Mouse (Mus musculus) heart, embryonic 11.5 days (tissue): ENCODE results near the gene Elavl4. TPM values are rescaled to one million over a fixed set of nuclear protein-coding genes. Genes with fewer than 3 reads are reported as not detected.

Experiments used
- ATAC-seq: fragments of 200-750 bp; cut with Nextera tagmentation; replicated peaks from 2 replicates; pipeline ENCODE4 v1.8.0; 2017; ENCODE audit warnings: moderate library complexity; ENCODE audit not compliant: insufficient number of reproducible peaks, low FRiP score, low TSS enrichment
- H3K27ac ChIP-seq: fragments of 300-500 bp; sonication (generic); 2 replicates; pipeline ENCODE4 v1.5.1; 2014; ENCODE audit warnings: mild to moderate bottlenecking, low read depth, low read length
- H3K27me3 ChIP-seq: fragments of 300-500 bp; sonication (generic); 2 replicates; pipeline ENCODE4 v1.6.1; 2014; ENCODE audit warnings: mild to moderate bottlenecking, low read length, mixed read lengths; ENCODE audit not compliant: control insufficient read depth, insufficient read depth
- H3K36me3 ChIP-seq: fragments of 300-500 bp; sonication (generic); 2 replicates; pipeline ENCODE4 v1.6.1; 2014; ENCODE audit warnings: mild to moderate bottlenecking, low read length, moderate library complexity, mixed read lengths; ENCODE audit not compliant: control insufficient read depth, insufficient read depth
- H3K4me1 ChIP-seq: fragments of 300-500 bp; sonication (generic); 2 replicates; pipeline ENCODE4 v1.6.1; 2014; ENCODE audit warnings: low read length; ENCODE audit not compliant: control insufficient read depth, insufficient read depth
- H3K4me2 ChIP-seq: fragments of 300-500 bp; sonication (generic); 2 replicates; pipeline ENCODE4 v1.6.1; 2014; ENCODE audit warnings: mild to moderate bottlenecking, moderate library complexity
- H3K4me3 ChIP-seq: fragments of 300-500 bp; sonication (generic); 2 replicates; pipeline ENCODE4 v1.5.1; 2014; ENCODE audit warnings: low read depth, low read length
- H3K9ac ChIP-seq: fragments of 300-500 bp; sonication (generic); 2 replicates; pipeline ENCODE4 v1.6.1; 2014; ENCODE audit warnings: mild to moderate bottlenecking, low read depth, low read length, moderate library complexity
- H3K9me3 ChIP-seq: fragments of 300-500 bp; sonication (generic); replicated peaks from 2 replicates; pipeline ENCODE4 v1.6.1; 2016; ENCODE audit warnings: low read length; ENCODE audit not compliant: control insufficient read depth
- WGBS: fragments of 180-500 bp; shearing (Covaris S2); extraction: QIAGEN DNeasy Blood & Tissue Kit; methylation state at CpG from one replicate; pipeline ENCODE4 v1.1.7; 2014; ENCODE audit not compliant: insufficient replicate concordance; 5-methylcytosine and 5-hydroxymethylcytosine counted together
- polyA plus RNA-seq: library from polyadenylated mRNA; unstranded; fragments of >200 nt; fragmentation: Nextera tagmentation; extraction: Ambion mirVana; gene quantifications from 2 replicates; pipeline ENCODE4 v1.2.1, GENCODE M21; 2014

Gene Elavl4
- polyA plus RNA-seq, 1 experiment from 2014 or later: 7.7 TPM

- no peak for ATAC-seq
Measured at GRCm38 (mm10) chr4:110218819-110219218, 132.9 kb downstream of the Elavl4 start.

GRCm38 (mm10) chr4:110217553-110217952 is 134.2 kb downstream of the Elavl4 start:
- Histone ChIP-seq H3K4me2 (no peak overlapping the region), H3K9ac (no peak overlapping the region), H3K4me1 (peaks cover 11% of the 10 kb centered on the region), H3K27ac (no peak overlapping the region), H3K27me3 (no peaks in the 10 kb centered on the region), H3K36me3 (no peaks in the 10 kb centered on the region), H3K9me3 (no peaks in the 10 kb centered on the region), H3K4me3 (no peak overlapping the region)
- ATAC-seq: no peak
- WGBS: 50% methylated on average over 3 of the region's 3 CpGs

More at GRCm38 (mm10) chr4:110218819-110219218, 132.9 kb downstream of the Elavl4 start:
- H3K9me3 ChIP-seq: no peaks in the 10 kb centered on the region
- H3K36me3 ChIP-seq: no peaks in the 10 kb centered on the region
- no peak overlapping the region for H3K9ac ChIP-seq
- WGBS: 73% methylated on average over 5 of the region's 5 CpGs
- no peak overlapping the region for H3K27ac ChIP-seq
- H3K4me1 ChIP-seq: peaks cover 14% of the 10 kb centered on the region
- no peak overlapping the region for H3K4me3 ChIP-seq
- no peak overlapping the region for H3K4me2 ChIP-seq
- H3K27me3 ChIP-seq: no peaks in the 10 kb centered on the region

GRCm38 (mm10) chr4:110214543-110214942 is 137.2 kb downstream of the Elavl4 start:
- Histone ChIP-seq H3K4me2 (no peak overlapping the region), H3K27me3 (no peaks in the 10 kb centered on the region), H3K4me1 (0 out of 2 replicates have a peak, but pooled peaks cover 2% of the 10 kb centered on the region), H3K4me3 (no peak overlapping the region), H3K9me3 (no peaks in the 10 kb centered on the region), H3K36me3 (no peaks in the 10 kb centered on the region), H3K9ac (no peak overlapping the region), H3K27ac (no peak overlapping the region)
- no peak for ATAC-seq
- WGBS: 63% methylated on average over 6 of the region's 6 CpGs

- Histone ChIP-seq H3K4me1 (0 out of 2 replicates have a peak, but pooled peaks cover 2% of the 10 kb centered on the region), H3K36me3 (no peaks in the 10 kb centered on the region), H3K9ac (no peak overlapping the region), H3K27me3 (no peaks in the 10 kb centered on the region), H3K4me3 (no peak overlapping the region), H3K27ac (no peak overlapping the region), H3K9me3 (no peaks in the 10 kb centered on the region), H3K4me2 (no peak overlapping the region)
- no peak for ATAC-seq
- WGBS: 61% methylated on average over 5 of the region's 5 CpGs
Measured at GRCm38 (mm10) chr4:110213666-110214065, 138.0 kb downstream of the Elavl4 start.

GRCm38 (mm10) chr4:110210246-110210645 is 141.5 kb downstream of the Elavl4 start:
- H3K9me3 ChIP-seq: no peaks in the 10 kb centered on the region
- no peaks in the 10 kb centered on the region for H3K27me3 ChIP-seq
- H3K36me3 ChIP-seq: no peaks in the 10 kb centered on the region
- no peak overlapping the region for H3K4me2 ChIP-seq
- no peak overlapping the region for H3K27ac ChIP-seq
- no peak overlapping the region for H3K9ac ChIP-seq
- 72% methylated on average over 5 of the region's 5 CpGs for whole genome bisulfite sequencing
- no peak for ATAC-seq
- H3K4me3 ChIP-seq: no peak overlapping the region
- 0 out of 2 replicates have a peak, but pooled peaks cover 2% of the 10 kb centered on the region for H3K4me1 ChIP-seq

- Histone ChIP-seq H3K9ac (no peak overlapping the region), H3K27ac (no peak overlapping the region), H3K9me3 (no peaks in the 10 kb centered on the region), H3K4me1 (0 out of 2 replicates have a peak, but pooled peaks cover 1% of the 10 kb centered on the region), H3K36me3 (no peaks in the 10 kb centered on the region), H3K4me3 (no peak overlapping the region), H3K27me3 (no peaks in the 10 kb centered on the region), H3K4me2 (no peak overlapping the region)
- ATAC-seq: no peak
- 74% methylated on average over 5 of the region's 5 CpGs for WGBS
Measured at GRCm38 (mm10) chr4:110209613-110210012, 142.1 kb downstream of the Elavl4 start.

- H3K36me3 ChIP-seq: no peaks in the 10 kb centered on the region
- 91% methylated on average over 3 of the region's 3 CpGs for WGBS
Measured at GRCm38 (mm10) chr4:110201680-110202079, 150.0 kb downstream of the Elavl4 start.

GRCm38 (mm10) chr4:110199897-110200296 is 151.8 kb downstream of the Elavl4 start:
- no peak for ATAC-seq
- H3K9me3 ChIP-seq: no peaks in the 10 kb centered on the region
- H3K4me1 ChIP-seq: no peaks in the 10 kb centered on the region
- H3K27me3 ChIP-seq: no peaks in the 10 kb centered on the region
- no peak overlapping the region for H3K4me3 ChIP-seq
- 86% methylated on average over 5 of the region's 5 CpGs for WGBS
- H3K36me3 ChIP-seq: no peaks in the 10 kb centered on the region
- no peak overlapping the region for H3K9ac ChIP-seq
- no peak overlapping the region for H3K4me2 ChIP-seq
- no peak overlapping the region for H3K27ac ChIP-seq

More at GRCm38 (mm10) chr4:110201680-110202079, 150.0 kb downstream of the Elavl4 start:
- Histone ChIP-seq H3K27ac (no peak overlapping the region), H3K4me2 (no peak overlapping the region), H3K4me1 (no peaks in the 10 kb centered on the region), H3K4me3 (no peak overlapping the region), H3K9me3 (no peaks in the 10 kb centered on the region), H3K9ac (no peak overlapping the region), H3K27me3 (no peaks in the 10 kb centered on the region)
- ATAC-seq: no peak

- H3K36me3 ChIP-seq: no peaks in the 10 kb centered on the region
- H3K4me2 ChIP-seq: no peak overlapping the region
- H3K27ac ChIP-seq: no peak overlapping the region
- no peak overlapping the region for H3K4me3 ChIP-seq
- no peak for ATAC-seq
- H3K9ac ChIP-seq: no peak overlapping the region
- H3K9me3 ChIP-seq: no peaks in the 10 kb centered on the region
- WGBS: 46% methylated on average over 2 of the region's 2 CpGs
- no peaks in the 10 kb centered on the region for H3K4me1 ChIP-seq
- no peaks in the 10 kb centered on the region for H3K27me3 ChIP-seq
Measured at GRCm38 (mm10) chr4:110198600-110198999, 153.1 kb downstream of the Elavl4 start.
